Mouse (Mus musculus): ENCODE measurements around the gene Pdyn.

The Pdyn gene

GRCm38 (mm10) chr2:129699484-129700158 lies at the start of gene Pdyn:
TSS of gene Pdyn (minus strand) at chr2:129699844.
- DNase-seq (ENCODE audit: low spot score), result no peak

- DNase-seq (ENCODE audit: low spot score), result no peak
Observed at GRCm38 (mm10) chr2:129742016-129742415, 42.4 kb upstream of the Pdyn start.

- DNase-seq (ENCODE audit: low spot score), result no peak
Observed at GRCm38 (mm10) chr2:129740515-129740914, 40.9 kb upstream of the Pdyn start.

- no peak for DNase-seq (ENCODE audit: low spot score)
Observed at GRCm38 (mm10) chr2:129734031-129734430, 34.4 kb upstream of the Pdyn start.

GRCm38 (mm10) chr2:129729681-129730080 lies 30.0 kb upstream of the Pdyn start:
- no peak for DNase-seq (ENCODE audit: low spot score)

GRCm38 (mm10) chr2:129715671-129716070 lies 16.0 kb upstream of the Pdyn start:
- DNase-seq (ENCODE audit: low spot score), result no peak

GRCm38 (mm10) chr2:129713026-129713544 lies 13.4 kb upstream of the Pdyn start:
- no peak for DNase-seq (ENCODE audit: low spot score)

- no peak for DNase-seq (ENCODE audit: low spot score)
Observed at GRCm38 (mm10) chr2:129696059-129696458, 3.6 kb downstream of the Pdyn start.

GRCm38 (mm10) chr2:129694303-129694702 lies 5.3 kb downstream of the Pdyn start:
- DNase-seq (ENCODE audit: low spot score), result no peak

GRCm38 (mm10) chr2:129692694-129693093 lies 7.0 kb downstream of the Pdyn start:
- no peak for DNase-seq (ENCODE audit: low spot score)

- no peak for DNase-seq (ENCODE audit: low spot score)
Observed at GRCm38 (mm10) chr2:129689694-129690093, 9.9 kb downstream of the Pdyn start.

- no peak for DNase-seq (ENCODE audit: low spot score)
Observed at GRCm38 (mm10) chr2:129688036-129688625, 11.5 kb downstream of the Pdyn start.

GRCm38 (mm10) chr2:129686908-129687307 lies 12.7 kb downstream of the Pdyn start:
- no peak for DNase-seq (ENCODE audit: low spot score)

GRCm38 (mm10) chr2:129684014-129684413 lies 15.6 kb downstream of the Pdyn start:
- no peak for DNase-seq (ENCODE audit: low spot score)

GRCm38 (mm10) chr2:129680236-129680635 lies 19.4 kb downstream of the Pdyn start:
- no peak for DNase-seq (ENCODE audit: low spot score)

- no peak for DNase-seq (ENCODE audit: low spot score)
Observed at GRCm38 (mm10) chr2:129679066-129679465, 20.6 kb downstream of the Pdyn start.

- no peak for DNase-seq (ENCODE audit: low spot score)
Observed at GRCm38 (mm10) chr2:129677664-129678063, 22.0 kb downstream of the Pdyn start.

- peak; percentile 42 for DNase-seq (ENCODE audit: low spot score)
Observed at GRCm38 (mm10) chr2:129674935-129675634, 24.6 kb downstream of the Pdyn start.

- DNase-seq (ENCODE audit: low spot score), result no peak
Observed at GRCm38 (mm10) chr2:129671911-129672310, 27.7 kb downstream of the Pdyn start.

GRCm38 (mm10) chr2:129662484-129662883 lies 37.2 kb downstream of the Pdyn start:
- no peak for DNase-seq (ENCODE audit: low spot score)

- no peak for DNase-seq (ENCODE audit: low spot score)
Observed at GRCm38 (mm10) chr2:129660020-129660419, 39.6 kb downstream of the Pdyn start.

GRCm38 (mm10) chr2:129658796-129659195 lies 40.8 kb downstream of the Pdyn start:
- DNase-seq (ENCODE audit: low spot score), result no peak

GRCm38 (mm10) chr2:129655033-129655432 lies 44.6 kb downstream of the Pdyn start:
- no peak for DNase-seq (ENCODE audit: low spot score)

All from left cerebral cortex, adult 11 months (tissue).